Mouse (Mus musculus): Measurements from ENCODE around the gene Rhov. TPM values are rescaled to one million over a fixed set of nuclear protein-coding genes. Genes with fewer than 3 reads are reported as not detected.

Gene Rhov
- polyA plus RNA-seq, 1 experiment: not detected

DNA sequence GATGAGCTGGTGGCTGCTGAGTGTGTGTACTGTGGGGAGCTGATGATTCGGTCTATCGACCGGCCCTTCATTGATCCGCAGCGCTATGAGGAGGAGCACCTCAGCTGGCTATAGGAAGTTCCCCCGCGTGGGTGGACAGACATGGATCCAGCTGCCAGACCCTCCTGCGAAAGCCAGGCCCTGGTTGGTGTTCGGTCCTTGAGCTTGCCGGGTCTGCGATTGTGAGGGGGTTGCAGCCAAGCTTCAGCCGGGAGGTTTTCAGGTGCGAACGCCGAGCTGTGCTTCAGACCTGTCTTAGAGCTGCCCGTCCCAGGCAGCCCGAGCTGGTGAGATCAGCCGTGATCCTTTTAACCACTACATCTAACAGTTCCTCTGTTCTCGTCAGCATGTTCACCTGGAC, 26.4 kb upstream of the Rhov start:
- Histone ChIP-seq H3K4me3 (ENCODE audit: insufficient read depth, low read depth, low read length) (no peak overlapping the region), H3K27ac (replicated peaks; ENCODE audit: low read depth, low read length) (no peak overlapping the region), H3K4me1 (ENCODE audit: control insufficient read depth, insufficient read depth, insufficient read length, low read length) (peaks cover 23% of the 10 kb centered on the region)

DNA sequence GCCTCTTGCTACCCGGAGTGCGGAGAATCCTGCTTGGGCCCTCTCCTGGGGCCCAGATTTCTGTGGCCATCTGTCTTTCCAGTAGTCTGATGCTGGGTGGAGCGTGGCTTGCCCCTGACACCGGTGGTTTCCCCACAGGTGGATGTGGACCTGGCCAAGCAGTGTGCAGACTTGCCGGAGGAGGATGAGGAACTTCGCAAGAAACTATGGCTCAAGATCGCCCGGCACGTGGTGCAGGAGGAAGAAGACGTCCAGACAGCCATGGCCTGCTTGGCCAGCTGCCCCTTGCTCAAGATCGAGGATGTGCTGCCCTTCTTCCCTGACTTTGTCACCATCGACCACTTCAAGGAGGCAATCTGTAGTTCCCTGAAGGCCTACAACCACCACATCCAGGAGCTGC, 25.7 kb upstream of the Rhov start:
- H3K27ac ChIP-seq (replicated peaks; ENCODE audit: low read depth, low read length): no peak overlapping the region
- H3K4me1 ChIP-seq (ENCODE audit: control insufficient read depth, insufficient read depth, insufficient read length, low read length): peaks cover 19% of the 10 kb centered on the region
- H3K4me3 ChIP-seq (ENCODE audit: insufficient read depth, low read depth, low read length): no peak overlapping the region

DNA sequence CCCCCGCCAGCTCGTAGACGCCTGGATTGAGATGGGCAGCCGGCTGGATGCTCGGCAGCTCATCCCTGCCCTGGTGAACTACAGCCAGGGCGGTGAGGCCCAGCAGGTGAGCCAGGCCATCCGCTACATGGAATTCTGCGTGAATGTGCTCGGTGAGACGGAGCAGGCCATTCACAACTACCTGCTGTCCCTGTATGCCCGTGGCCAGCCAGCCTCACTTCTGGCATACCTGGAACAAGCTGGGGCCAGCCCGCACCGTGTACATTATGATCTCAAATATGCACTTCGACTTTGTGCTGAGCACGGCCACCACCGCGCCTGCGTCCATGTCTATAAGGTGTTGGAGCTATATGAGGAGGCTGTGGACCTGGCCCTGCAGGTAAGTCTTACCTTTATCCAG, 23.3 kb upstream of the Rhov start:
- H3K4me1 ChIP-seq (ENCODE audit: control insufficient read depth, insufficient read depth, insufficient read length, low read length): peaks cover 9% of the 10 kb centered on the region
- H3K27ac ChIP-seq (replicated peaks; ENCODE audit: low read depth, low read length): no peak overlapping the region
- no peak overlapping the region for H3K4me3 ChIP-seq (ENCODE audit: insufficient read depth, low read depth, low read length)

DNA sequence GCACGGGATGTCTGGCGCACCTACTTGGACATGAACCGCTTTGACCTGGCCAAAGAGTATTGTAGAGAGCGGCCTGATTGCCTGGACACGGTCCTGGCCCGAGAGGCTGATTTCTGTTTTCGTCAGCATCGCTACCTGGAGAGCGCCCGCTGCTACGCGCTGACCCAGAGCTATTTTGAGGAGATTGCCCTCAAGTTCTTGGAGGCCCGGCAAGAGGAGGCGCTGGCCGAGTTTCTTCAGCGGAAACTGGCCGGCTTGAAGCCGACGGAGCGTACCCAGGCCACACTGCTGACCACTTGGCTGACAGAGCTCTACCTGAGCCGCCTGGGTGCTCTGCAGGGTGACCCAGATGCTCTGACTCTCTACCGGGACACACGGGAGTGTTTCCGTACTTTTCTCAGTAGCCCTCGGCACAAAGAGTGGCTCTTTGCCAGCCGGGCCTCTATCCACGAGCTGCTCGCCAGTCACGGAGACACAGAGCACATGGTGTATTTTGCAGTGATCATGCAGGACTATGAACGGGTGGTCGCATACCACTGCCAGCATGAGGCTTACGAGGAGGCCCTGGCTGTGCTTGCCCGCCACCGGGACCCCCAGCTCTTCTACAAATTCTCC, 22.8 kb upstream of the Rhov start:
- Histone ChIP-seq H3K27ac (replicated peaks; ENCODE audit: low read depth, low read length) (no peak overlapping the region), H3K4me3 (ENCODE audit: insufficient read depth, low read depth, low read length) (no peak overlapping the region), H3K4me1 (ENCODE audit: control insufficient read depth, insufficient read depth, insufficient read length, low read length) (peaks cover 5% of the 10 kb centered on the region)

DNA sequence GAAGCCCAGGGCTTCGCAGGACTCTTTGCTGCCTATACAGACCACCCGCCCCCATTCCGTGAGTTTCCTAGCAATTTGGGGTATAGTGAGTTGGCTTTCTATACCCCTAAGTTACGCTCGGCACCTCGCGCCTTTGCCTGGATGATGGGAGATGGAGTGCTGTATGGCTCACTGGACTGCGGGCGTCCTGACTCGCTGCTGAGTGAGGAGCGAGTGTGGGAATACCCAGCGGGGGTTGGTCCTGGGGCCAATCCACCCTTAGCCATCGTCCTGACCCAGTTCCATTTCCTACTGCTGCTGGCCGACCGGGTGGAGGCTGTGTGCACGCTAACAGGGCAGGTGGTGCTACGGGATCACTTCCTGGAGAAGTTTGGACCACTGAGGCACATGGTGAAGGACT, 22.2 kb upstream of the Rhov start:
- Histone ChIP-seq H3K27ac (replicated peaks; ENCODE audit: low read depth, low read length) (no peak overlapping the region), H3K4me1 (ENCODE audit: control insufficient read depth, insufficient read depth, insufficient read length, low read length) (peaks cover 2% of the 10 kb centered on the region; the same call in 1 of the 2 replicates), H3K4me3 (ENCODE audit: insufficient read depth, low read depth, low read length) (no peak overlapping the region)

DNA sequence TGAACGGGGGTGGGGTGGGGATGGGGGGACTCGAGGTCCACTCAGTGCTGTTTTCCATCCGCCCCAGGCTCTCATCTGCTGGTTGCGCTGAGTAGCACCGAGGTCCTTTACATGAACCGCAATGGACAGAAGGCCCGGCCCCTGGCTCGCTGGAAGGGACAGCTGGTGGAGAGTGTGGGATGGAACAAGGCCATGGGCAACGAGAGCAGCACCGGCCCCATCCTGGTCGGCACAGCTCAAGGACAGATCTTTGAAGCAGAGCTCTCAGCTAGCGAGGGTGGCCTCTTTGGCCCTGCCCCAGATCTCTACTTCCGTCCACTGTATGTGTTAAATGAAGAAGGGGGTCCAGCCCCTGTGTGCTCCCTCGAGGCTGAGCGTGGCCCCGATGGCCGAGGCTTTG, 21.8 kb upstream of the Rhov start:
- no peak overlapping the region for H3K27ac ChIP-seq (replicated peaks; ENCODE audit: low read depth, low read length)
- H3K4me3 ChIP-seq (ENCODE audit: insufficient read depth, low read depth, low read length): no peak overlapping the region
- peaks cover 2% of the 10 kb centered on the region; the same call in 1 of the 2 replicates for H3K4me1 ChIP-seq (ENCODE audit: control insufficient read depth, insufficient read depth, insufficient read length, low read length)

DNA sequence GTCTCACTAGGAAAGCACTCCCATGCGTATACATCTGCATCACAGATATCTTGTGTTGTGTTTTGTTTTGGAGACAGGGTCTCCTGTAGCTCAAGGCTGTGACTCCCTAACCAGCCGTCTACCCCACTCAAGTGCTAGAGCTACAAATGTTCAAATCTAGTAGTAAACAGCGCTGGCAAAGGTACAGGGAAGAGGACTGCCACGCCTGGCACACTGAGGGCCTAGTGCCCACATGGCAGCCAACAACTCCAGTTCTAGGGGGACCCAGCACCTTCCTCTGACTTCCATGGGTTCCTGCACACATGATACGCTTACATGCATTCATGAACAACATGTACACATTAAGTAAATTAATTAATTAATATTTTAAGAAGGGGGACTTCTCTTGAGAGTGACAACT, 21.2 kb upstream of the Rhov start:
- no peak overlapping the region for H3K27ac ChIP-seq (replicated peaks; ENCODE audit: low read depth, low read length)
- no peak overlapping the region for H3K4me3 ChIP-seq (ENCODE audit: insufficient read depth, low read depth, low read length)
- H3K4me1 ChIP-seq (ENCODE audit: control insufficient read depth, insufficient read depth, insufficient read length, low read length): peaks cover 2% of the 10 kb centered on the region; the same call in 1 of the 2 replicates

DNA sequence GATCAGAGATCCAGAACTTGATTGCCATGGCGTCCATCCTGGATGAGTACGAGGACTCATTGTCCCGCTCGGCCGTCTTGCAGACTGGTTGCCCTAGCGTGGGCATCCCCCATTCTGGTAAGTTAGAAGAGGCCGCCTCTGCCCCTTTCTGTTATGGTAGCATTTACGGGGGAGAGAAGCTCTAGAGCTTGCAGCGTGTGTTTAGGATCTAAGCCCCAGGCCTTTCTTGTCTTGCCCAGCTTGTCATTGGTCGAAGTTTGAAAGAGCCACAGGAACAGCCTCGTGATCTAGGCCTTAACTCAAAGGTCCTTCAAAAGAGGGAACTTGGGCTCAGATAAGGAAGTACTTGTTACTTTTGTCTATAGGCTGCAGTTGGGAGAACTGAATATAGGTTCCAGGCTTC, 17.9 kb upstream of the Rhov start:
- Histone ChIP-seq H3K4me3 (ENCODE audit: insufficient read depth, low read depth, low read length) (peak overlapping the region; percentile 73), H3K4me1 (ENCODE audit: control insufficient read depth, insufficient read depth, insufficient read length, low read length) (peaks cover 2% of the 10 kb centered on the region; the same call in 1 of the 2 replicates), H3K27ac (replicated peaks; ENCODE audit: low read depth, low read length) (peak overlapping the region; percentile 6; the same call in 1 of the 2 replicates)

DNA sequence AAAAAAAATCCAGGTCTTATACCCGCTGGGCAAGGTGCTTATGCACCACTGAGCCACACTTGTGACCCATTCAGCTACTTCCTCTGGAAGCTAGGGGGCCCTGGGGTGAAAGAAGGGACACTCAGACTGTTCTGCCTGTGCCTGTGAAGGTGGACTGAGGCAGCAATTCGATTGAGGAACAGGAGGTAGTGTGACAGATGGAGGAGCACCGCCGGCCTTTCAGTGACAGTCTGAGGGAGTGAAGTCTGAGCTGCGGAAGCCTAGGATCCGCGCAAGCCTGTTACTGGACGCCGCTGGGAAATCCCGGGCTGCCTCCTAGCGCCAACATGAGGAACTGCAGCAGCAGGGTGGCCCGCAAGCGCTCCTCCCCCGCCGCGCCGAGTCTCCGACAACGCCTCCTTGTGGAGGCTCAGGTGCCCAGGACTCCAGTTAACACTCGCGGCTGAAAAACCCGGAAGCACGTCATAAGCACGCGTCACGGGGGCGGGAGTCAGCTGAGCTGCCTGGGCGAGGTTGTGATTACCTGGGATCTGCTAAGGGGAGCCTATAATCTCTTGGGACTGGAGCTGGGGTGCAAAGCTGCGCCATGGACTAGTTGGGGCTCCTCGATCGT, 17.3 kb upstream of the Rhov start, which contains the start of gene Vps18:
Gene Vps18, plus strand, starts transcription at position 471 of the 613 bp plus-strand sequence.
- peak within 1 kb of the TSS; percentile 69 for H3K27ac ChIP-seq (replicated peaks; ENCODE audit: low read depth, low read length)
- H3K4me3 ChIP-seq (ENCODE audit: insufficient read depth, low read depth, low read length): peak within 1 kb of the TSS; percentile 73
- peaks cover 2% of the 10 kb centered on the region; the same call in 1 of the 2 replicates for H3K4me1 ChIP-seq (ENCODE audit: control insufficient read depth, insufficient read depth, insufficient read length, low read length)

DNA sequence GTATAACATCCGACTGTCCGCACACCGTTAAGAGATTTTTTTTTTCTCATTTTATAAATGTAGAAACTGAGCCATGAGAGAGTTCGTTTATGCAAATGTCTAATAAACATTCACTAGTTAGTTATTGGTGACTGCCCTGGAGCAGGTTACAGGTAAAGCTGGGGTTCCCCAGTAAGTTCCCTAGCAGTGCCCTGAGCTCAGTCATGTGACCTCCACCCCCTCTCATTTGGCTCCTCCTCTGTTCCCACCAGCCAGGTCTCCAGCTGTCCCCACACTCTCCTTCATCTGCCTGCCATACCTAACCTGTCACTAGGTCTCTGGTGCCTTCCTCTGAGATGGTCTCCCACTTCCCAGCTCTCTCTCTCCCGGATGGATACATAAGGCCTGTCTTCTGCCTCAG, 16.3 kb upstream of the Rhov start:
- Histone ChIP-seq H3K27ac (replicated peaks; ENCODE audit: low read depth, low read length) (no peak overlapping the region), H3K4me1 (ENCODE audit: control insufficient read depth, insufficient read depth, insufficient read length, low read length) (peaks cover 2% of the 10 kb centered on the region; the same call in 1 of the 2 replicates), H3K4me3 (ENCODE audit: insufficient read depth, low read depth, low read length) (no peak overlapping the region)

DNA sequence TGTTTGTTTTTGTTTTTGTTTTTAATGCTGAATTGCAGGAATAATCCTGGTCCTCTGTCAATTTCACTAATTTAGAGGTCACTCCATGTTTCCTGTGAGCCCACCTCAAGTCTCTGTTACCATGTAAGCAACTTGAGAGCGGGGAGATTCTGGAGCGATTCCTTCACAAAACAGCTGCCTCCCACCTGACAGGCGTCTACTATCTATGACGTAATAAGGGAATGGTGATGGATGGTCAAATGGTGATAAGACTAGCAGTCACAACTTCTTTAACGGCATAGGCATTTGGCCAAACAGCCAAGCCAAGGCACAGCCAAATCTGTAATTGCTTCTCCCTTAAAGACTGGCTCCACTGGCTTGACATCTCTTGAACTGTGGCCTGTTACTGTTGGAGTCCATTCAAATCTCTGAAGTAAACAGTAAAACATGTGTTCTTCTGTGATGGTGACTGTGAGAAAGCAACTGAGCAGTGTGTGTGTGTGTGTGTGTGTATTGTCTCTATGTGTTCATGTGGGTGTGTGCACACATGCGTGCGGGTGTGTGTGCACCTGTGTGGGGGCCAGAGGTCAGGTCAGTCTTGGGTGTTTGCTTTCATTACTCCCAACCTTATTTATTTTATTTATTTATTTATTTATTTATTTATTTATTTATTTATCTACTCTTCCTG, 11.0 kb upstream of the Rhov start:
- Histone ChIP-seq H3K4me1 (ENCODE audit: control insufficient read depth, insufficient read depth, insufficient read length, low read length) (no peaks in the 10 kb centered on the region), H3K4me3 (ENCODE audit: insufficient read depth, low read depth, low read length) (no peak overlapping the region), H3K27ac (replicated peaks; ENCODE audit: low read depth, low read length) (no peak overlapping the region)

DNA sequence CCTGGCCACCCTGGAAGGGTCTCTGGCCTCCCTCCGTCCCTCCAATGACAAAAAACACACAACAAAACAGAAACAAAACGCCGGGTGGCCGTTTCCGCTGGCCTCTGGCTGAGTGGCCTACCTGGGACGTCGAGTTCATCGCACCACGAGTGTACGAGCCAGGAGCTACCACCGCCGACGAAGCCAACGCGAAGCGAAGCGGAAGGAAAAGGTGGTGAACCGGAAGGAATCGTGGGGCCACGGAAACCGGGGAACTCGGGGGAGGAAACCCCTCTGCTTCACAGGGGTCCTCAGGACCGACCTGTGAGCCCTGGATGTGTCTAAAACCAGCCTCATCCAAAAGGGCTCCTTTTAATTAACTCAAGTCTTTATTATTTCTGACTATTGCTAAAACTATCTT, 6.7 kb upstream of the Rhov start:
- no peaks in the 10 kb centered on the region for H3K4me1 ChIP-seq (ENCODE audit: control insufficient read depth, insufficient read depth, insufficient read length, low read length)
- H3K4me3 ChIP-seq (ENCODE audit: insufficient read depth, low read depth, low read length): no peak overlapping the region
- H3K27ac ChIP-seq (replicated peaks; ENCODE audit: low read depth, low read length): no peak overlapping the region

DNA sequence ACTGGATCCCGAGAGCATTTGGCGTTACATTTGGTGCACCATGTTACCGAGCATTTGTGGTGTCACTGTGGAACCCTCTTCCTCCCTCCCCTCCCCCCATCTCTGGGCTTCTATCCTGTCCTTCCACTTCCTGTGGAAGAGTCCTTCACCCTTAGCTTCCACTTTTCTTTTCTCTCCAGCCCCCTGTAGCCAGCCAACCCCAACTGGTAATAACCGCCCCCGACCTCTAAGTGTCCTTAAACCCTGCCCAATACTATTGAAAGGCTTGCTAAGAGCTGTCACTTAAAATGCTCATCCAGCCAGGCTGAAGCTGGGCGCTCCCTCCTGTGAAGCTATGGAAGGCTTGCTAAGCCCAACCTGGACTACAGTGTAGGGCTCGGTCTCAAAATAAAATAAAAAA, 5.9 kb upstream of the Rhov start:
- Histone ChIP-seq H3K4me3 (ENCODE audit: insufficient read depth, low read depth, low read length) (no peak overlapping the region), H3K27ac (replicated peaks; ENCODE audit: low read depth, low read length) (no peak overlapping the region), H3K4me1 (ENCODE audit: control insufficient read depth, insufficient read depth, insufficient read length, low read length) (no peaks in the 10 kb centered on the region)

DNA sequence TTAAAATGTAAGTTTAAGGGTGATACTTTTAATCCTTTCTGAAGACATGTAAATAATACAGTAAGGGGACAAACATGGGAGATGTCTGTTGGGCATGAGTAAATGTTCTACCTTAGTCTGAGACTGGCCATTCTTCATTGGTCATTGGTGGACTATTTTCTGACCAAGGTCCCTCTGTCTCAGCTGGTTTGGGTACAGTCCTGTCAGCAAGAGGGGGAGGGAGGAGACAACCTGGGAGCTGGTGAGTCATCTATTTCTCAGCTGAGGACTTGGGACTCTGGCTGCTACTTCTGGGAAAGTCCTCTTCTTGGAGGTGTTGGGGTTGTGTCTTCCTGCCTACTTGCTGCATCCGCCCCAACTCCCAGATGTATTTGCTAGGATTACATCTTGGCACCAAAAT, 3.1 kb upstream of the Rhov start:
- Histone ChIP-seq H3K4me1 (ENCODE audit: control insufficient read depth, insufficient read depth, insufficient read length, low read length) (no peaks in the 10 kb centered on the region), H3K4me3 (ENCODE audit: insufficient read depth, low read depth, low read length) (no peak overlapping the region), H3K27ac (replicated peaks; ENCODE audit: low read depth, low read length) (no peak overlapping the region)

DNA sequence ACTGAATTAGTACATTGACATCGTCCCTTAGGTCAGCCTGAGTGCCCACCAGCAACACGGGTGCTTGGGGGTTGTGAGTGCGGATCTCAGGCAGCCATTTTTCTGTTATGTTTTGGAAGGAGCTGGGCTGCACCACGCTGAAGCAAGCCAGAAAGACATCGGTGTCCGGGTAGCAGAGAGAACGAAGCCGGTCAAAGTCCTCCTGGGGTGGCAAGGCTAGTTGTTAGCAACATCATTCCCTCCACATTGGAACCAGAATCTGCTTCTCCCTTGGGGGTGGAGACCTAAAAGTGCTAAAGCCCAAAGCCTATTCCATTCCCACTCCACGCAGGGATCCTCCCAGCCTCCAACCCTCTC, 808 bp downstream of the Rhov start:
- no peak overlapping the region; the same call in 1 of the 2 replicates for H3K4me3 ChIP-seq (ENCODE audit: insufficient read depth, low read depth, low read length)
- no peaks in the 10 kb centered on the region for H3K4me1 ChIP-seq (ENCODE audit: control insufficient read depth, insufficient read depth, insufficient read length, low read length)
- H3K27ac ChIP-seq (replicated peaks; ENCODE audit: low read depth, low read length): no peak overlapping the region

DNA sequence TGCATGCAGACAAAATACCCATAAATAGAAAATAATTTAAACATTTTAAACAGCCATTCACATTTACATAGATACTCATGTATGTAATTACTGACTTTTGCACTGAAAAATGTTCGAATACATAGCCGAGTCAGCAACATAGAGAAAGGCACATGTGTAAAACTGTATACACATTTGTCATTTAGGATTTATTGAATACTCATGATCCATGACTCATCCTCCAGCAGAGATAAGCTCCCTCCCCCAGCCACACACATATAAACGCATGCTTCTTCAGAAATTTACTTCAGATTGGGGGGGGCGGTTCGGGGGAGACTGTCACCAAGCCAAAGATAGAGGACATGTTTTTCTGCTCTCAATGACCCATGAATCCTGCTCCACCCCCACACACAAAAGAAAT, 7.3 kb downstream of the Rhov start:
- no peak overlapping the region for H3K27ac ChIP-seq (replicated peaks; ENCODE audit: low read depth, low read length)
- H3K4me1 ChIP-seq (ENCODE audit: control insufficient read depth, insufficient read depth, insufficient read length, low read length): no peaks in the 10 kb centered on the region
- no peak overlapping the region for H3K4me3 ChIP-seq (ENCODE audit: insufficient read depth, low read depth, low read length)
